ENCODE assay signal across 8 mouse cellular contexts in genomic region chr9:110134176-110134575, GRCm38 (mm10). TPM values are rescaled to one million over a fixed set of nuclear protein-coding genes. Genes with fewer than 3 reads are reported as not detected.
DNase-seq lines count a peak whose midpoint lies in the region; ATAC-seq and TF ChIP-seq lines count a peak whose summit lies in the region.

No protein-coding gene starts in this region.

- WGBS in kidney, embryonic 15.5 days: 84% methylated on average over 5 of the region's 5 CpGs
- WGBS in forebrain, embryonic 12.5 days: 81% methylated on average over 5 of the region's 5 CpGs
- 83% methylated on average over 5 of the region's 5 CpGs for whole genome bisulfite sequencing in midbrain, embryonic 12.5 days

- H3K27me3 ChIP-seq in kidney, embryonic 15.5 days: no peaks in the 10 kb centered on the region
- H3K27me3 ChIP-seq in forebrain, embryonic 12.5 days: no peaks in the 10 kb centered on the region
- H3K27me3 ChIP-seq in midbrain, embryonic 12.5 days: no peaks in the 10 kb centered on the region

- in situ Hi-C loops in ES-E14 (cut with MboI; ENCODE audit: low sequenced_read_pairs in 2 of 2, unreplicated experiment in 2 of 2): no loop called here

- no peak overlapping the region for H3K9ac ChIP-seq in kidney, embryonic 15.5 days
- peak overlapping the region; percentile 63; the same call in 1 of the 2 replicates for H3K9ac ChIP-seq in ES-E14 (ENCODE audit: insufficient read depth, low read depth, low read length, poor library complexity, severe bottlenecking)
- H3K9ac ChIP-seq in forebrain, embryonic 12.5 days: no peak overlapping the region
- no peak overlapping the region for H3K9ac ChIP-seq in midbrain, embryonic 12.5 days (replicated peaks)

- H3K27ac ChIP-seq in kidney, embryonic 15.5 days: no peak overlapping the region
- H3K27ac ChIP-seq in ES-E14 (ENCODE audit: insufficient read depth, low read depth, low read length, poor library complexity, severe bottlenecking): no peak overlapping the region
- no peak overlapping the region for H3K27ac ChIP-seq in forebrain, embryonic 12.5 days
- no peak overlapping the region for H3K27ac ChIP-seq in midbrain, embryonic 12.5 days (replicated peaks)

- peak overlapping the region; percentile 71 for H3K4me2 ChIP-seq in kidney, embryonic 15.5 days
- peak overlapping the region; percentile 63 for H3K4me2 ChIP-seq in forebrain, embryonic 12.5 days
- H3K4me2 ChIP-seq in midbrain, embryonic 12.5 days (replicated peaks): peak overlapping the region; percentile 64

- H3K4me1 ChIP-seq in kidney, embryonic 15.5 days: peaks cover 27% of the 10 kb centered on the region
- H3K4me1 ChIP-seq in ES-E14 (ENCODE audit: control insufficient read depth in 2 of 2, insufficient read depth in 2 of 2, low read length in 2 of 2, poor library complexity in 1 of 2): no peaks in the 10 kb centered on the region; a peak in 1 of 4 replicates
- peaks cover 34% of the 10 kb centered on the region for H3K4me1 ChIP-seq in forebrain, embryonic 12.5 days
- peaks cover 23% of the 10 kb centered on the region for H3K4me1 ChIP-seq in midbrain, embryonic 12.5 days

- H3K4me3 ChIP-seq in kidney, embryonic 15.5 days (replicated peaks): peak overlapping the region; percentile 14; the same call in 1 of the 2 replicates
- H3K4me3 ChIP-seq in ES-E14 (ENCODE audit: insufficient read depth in 1 of 2, low read depth in 1 of 2, low read length in 2 of 2, poor library complexity in 1 of 2, severe bottlenecking in 1 of 2): peak overlapping the region; percentile 50 to 71; a peak in 3 of 4 replicates
- H3K4me3 ChIP-seq in forebrain, embryonic 12.5 days (replicated peaks): peak overlapping the region; percentile 93; the same call in 1 of the 2 replicates
- H3K4me3 ChIP-seq in midbrain, embryonic 12.5 days: peak overlapping the region; percentile 87; the same call in 1 of the 2 replicates

- no peak for ATAC-seq in kidney, embryonic 15.5 days (replicated peaks; ENCODE audit: low FRiP score)
- ATAC-seq in forebrain, embryonic 12.5 days (ENCODE audit: low FRiP score): no peak
- no peak for ATAC-seq in midbrain, embryonic 12.5 days (ENCODE audit: low FRiP score, low read depth)

- H3K9me3 ChIP-seq in kidney, embryonic 15.5 days (replicated peaks): no peaks in the 10 kb centered on the region
- H3K9me3 ChIP-seq in ES-E14 (ENCODE audit: control insufficient read depth, insufficient read depth, low read depth, low read length): no peaks in the 10 kb centered on the region
- H3K9me3 ChIP-seq in forebrain, embryonic 12.5 days: no peaks in the 10 kb centered on the region
- H3K9me3 ChIP-seq in midbrain, embryonic 12.5 days: no peaks in the 10 kb centered on the region

- peaks cover 51% of the 10 kb centered on the region for H3K36me3 ChIP-seq in kidney, embryonic 15.5 days
- peaks cover 13% of the 10 kb centered on the region for H3K36me3 ChIP-seq in ES-E14 (ENCODE audit: control insufficient read depth, insufficient read depth, low read length, poor library complexity, severe bottlenecking)
- peaks cover 51% of the 10 kb centered on the region for H3K36me3 ChIP-seq in forebrain, embryonic 12.5 days (replicated peaks)
- H3K36me3 ChIP-seq in midbrain, embryonic 12.5 days: peaks cover 34% of the 10 kb centered on the region

- DNase-seq in kidney, postnatal 14 days: no peak
- peak; percentile 51 for DNase-seq in ES-E14 (ENCODE audit: low read depth, low spot score)
- DNase-seq in ovary, adult 18-20 months (ENCODE audit: low spot score): no peak
- no peak for DNase-seq in ovary, postnatal 14 days (ENCODE audit: low spot score)
- DNase-seq in right cerebral cortex, postnatal 25 days: no peak

TF ChIP-seq in ES-E14, 5 proteins besides CTCF, POLR2A, EP300 and RAD21:
- TF ChIP-seq MAFK (IDR thresholded peaks at IDR 0.05; ENCODE audit: insufficient read depth, low read depth, low read length): no peak
- no peak for TF ChIP-seq ZC3H11A (IDR thresholded peaks at IDR 0.05; ENCODE audit: borderline replicate concordance, low read depth, low read length)
- TF ChIP-seq ZNF384 (IDR thresholded peaks at IDR 0.05; ENCODE audit: low read depth, low read length): no peak
- TF ChIP-seq HCFC1 (IDR thresholded peaks at IDR 0.05; ENCODE audit: borderline replicate concordance, insufficient read depth, low read length): no peak
- no peak for TF ChIP-seq CHD2 (IDR thresholded peaks at IDR 0.05; ENCODE audit: low read depth, low read length)

RNA-seq across cellular contexts. Expression of gene Dhx30, which starts 16.5 kb away (rescaled TPM):
- polyA plus RNA-seq in kidney, embryonic 15.5 days (2015; fragmentation: Nextera tagmentation; extraction: Ambion mirVana): 136 and 138 TPM in 2 replicates
- 191 and 204 TPM in 2 replicates for total RNA-seq in ES-E14 (2012; rRNA removed)
- 226 and 231 TPM in 2 replicates for polyA plus RNA-seq in forebrain, embryonic 12.5 days (2016; fragmentation: Nextera tagmentation; extraction: Ambion mirVana)
- 224 and 228 TPM in 2 replicates for polyA plus RNA-seq in midbrain, embryonic 12.5 days (2016; fragmentation: Nextera tagmentation; extraction: Ambion mirVana)

RNA-seq across cellular contexts. Expression of gene Smarcc1, which starts 16.7 kb away (rescaled TPM):
- polyA plus RNA-seq in kidney, embryonic 15.5 days (2015; fragmentation: Nextera tagmentation; extraction: Ambion mirVana): 137 and 138 TPM in 2 replicates
- 56.9 and 64.3 TPM in 2 replicates for total RNA-seq in ES-E14 (2012; rRNA removed)
- polyA plus RNA-seq in forebrain, embryonic 12.5 days (2016; fragmentation: Nextera tagmentation; extraction: Ambion mirVana): 235 and 237 TPM in 2 replicates
- 208 and 215 TPM in 2 replicates for polyA plus RNA-seq in midbrain, embryonic 12.5 days (2016; fragmentation: Nextera tagmentation; extraction: Ambion mirVana)

Comparison
In these comparisons a context has a peak if more than half of its experiments do, and no peak if none do; other contexts are left out.
1. H3K4me3 ChIP-seq: peak in every context shown above with its lines; median percentile 93 in forebrain, embryonic 12.5 days; 87 in midbrain, embryonic 12.5 days; 60 in ES-E14; 14 in kidney, embryonic 15.5 days.